Mouse (Mus musculus) liver, adult 2 months (tissue): ENCODE data around the gene Mrpl58. TPM values are rescaled to one million over a fixed set of nuclear protein-coding genes. Genes with fewer than 3 reads are reported as not detected.

Source experiments
- DNase-seq: peaks from one replicate; pipeline ENCODE4 v3.0.0-alpha.2; 2011; ENCODE audit warnings: low read depth, low spot score; ENCODE audit errors: extremely low read depth
- H3K27ac ChIP-seq: fragments of 200-500 bp; replicated peaks from 2 replicates; pipeline ENCODE4 v1.5.1; 2012; ENCODE audit warnings: low read depth, mild to moderate bottlenecking, control low read depth, inconsistent platforms, low read length; ENCODE audit not compliant: insufficient read depth
- H3K27me3 ChIP-seq: fragments of 200-500 bp; 2 replicates; pipeline ENCODE4 v1.6.1; 2012; ENCODE audit warnings: mild to moderate bottlenecking, moderate library complexity, low read length, inconsistent platforms; ENCODE audit not compliant: control insufficient read depth, insufficient read depth
- H3K36me3 ChIP-seq: fragments of 200-500 bp; 2 replicates; pipeline ENCODE4 v1.6.1; 2012; ENCODE audit warnings: low read length, inconsistent platforms; ENCODE audit not compliant: control insufficient read depth, insufficient read depth
- H3K4me1 ChIP-seq: fragments of 200-500 bp; 2 replicates; pipeline ENCODE4 v1.6.1; 2011; ENCODE audit warnings: low read length; ENCODE audit not compliant: control insufficient read depth, insufficient read depth
- H3K4me3 ChIP-seq: fragments of 200-500 bp; 2 replicates; pipeline ENCODE4 v1.5.1; 2011; ENCODE audit warnings: low read depth, mild to moderate bottlenecking, control low read depth, low read length, moderate library complexity; ENCODE audit not compliant: insufficient read depth
- H3K79me2 ChIP-seq: fragments of 200-500 bp; 2 replicates; pipeline ENCODE4 v1.6.1; 2012; ENCODE audit warnings: inconsistent platforms, mild to moderate bottlenecking, low read length, moderate library complexity; ENCODE audit not compliant: control insufficient read depth, insufficient read depth
- H3K9ac ChIP-seq: fragments of 200-500 bp; 2 replicates; pipeline ENCODE4 v1.6.1; 2012; ENCODE audit warnings: low read depth, mild to moderate bottlenecking, control low read depth, inconsistent platforms, low read length
- CTCF ChIP-seq: fragments of 200-500 bp; IDR thresholded peaks from 2 replicates; pipeline ENCODE4 v1.5.1; 2011; ENCODE audit warnings: low read depth, low read length, control low read depth
- POLR2A ChIP-seq: fragments of 200-500 bp; IDR thresholded peaks from 2 replicates; pipeline ENCODE4 v1.6.1; 2011; ENCODE audit warnings: low read length, control low read depth; ENCODE audit not compliant: insufficient read depth; ENCODE audit errors: extremely low read depth
- WGBS: fragments of 180-500 bp; shearing (Covaris S2); methylation state at CpG from one replicate; pipeline ENCODE4 v1.1.7; 2018; 5-methylcytosine and 5-hydroxymethylcytosine counted together
- polyA plus RNA-seq: library from polyadenylated mRNA; depleted of rRNA; stranded (reverse); fragments of >200 nt; gene quantifications from 2 replicates; pipeline ENCODE4 v1.2.3, GENCODE M21; 2012
- total RNA-seq: library from RNA; depleted of rRNA; stranded (reverse); fragments of >200 nt; gene quantifications from 2 replicates; pipeline ENCODE4 v1.2.3, GENCODE M21; 2014

The Mrpl58 gene
- total and polyA plus RNA-seq, 2 experiments, result 67.2 to 70.0 TPM

GRCm38 (mm10) chr11:115439906-115440595, 36.5 kb downstream of the Mrpl58 start, which contains the start of gene Trim80:
Gene Trim80 (plus strand): TSS chr11:115440545.
- Histone ChIP-seq H3K4me3 (no peak within 1 kb of the TSS), H3K4me1 (peaks cover 23% of the 10 kb centered on the region), H3K27me3 (no peaks in the 10 kb centered on the region), H3K9ac (no peak within 1 kb of the TSS), H3K36me3 (no peaks in the 10 kb centered on the region), H3K27ac (no peak within 1 kb of the TSS), H3K79me2 (no peaks in the 10 kb centered on the region)
- no peak for DNase-seq
- TF ChIP-seq CTCF (peak; percentile 22; the same call in 1 of the 2 replicates), POLR2A (no peak)
- 97% methylated on average over 9 of the region's 9 CpGs for WGBS

GRCm38 (mm10) chr11:115441417-115441816, 37.9 kb downstream of the Mrpl58 start:
- H3K36me3 ChIP-seq, result no peaks in the 10 kb centered on the region
- no peak overlapping the region for H3K4me3 ChIP-seq
- no peak for DNase-seq
- H3K79me2 ChIP-seq, result no peaks in the 10 kb centered on the region
- H3K27me3 ChIP-seq, result no peaks in the 10 kb centered on the region
- WGBS, result 93% methylated on average over 15 of the region's 15 CpGs
- no peak overlapping the region for H3K9ac ChIP-seq
- peaks cover 13% of the 10 kb centered on the region for H3K4me1 ChIP-seq
- TF ChIP-seq CTCF (no peak), POLR2A (no peak)
- H3K27ac ChIP-seq, result no peak overlapping the region

GRCm38 (mm10) chr11:115446906-115447305, 43.4 kb downstream of the Mrpl58 start:
- WGBS, result 4% methylated on average over 3 of the region's 3 CpGs

GRCm38 (mm10) chr11:115447321-115447885, 43.9 kb downstream of the Mrpl58 start:
- peak overlapping the region; percentile 62 for H3K4me3 ChIP-seq
- peak overlapping the region; percentile 84 for H3K27ac ChIP-seq
- whole genome bisulfite sequencing, result 14% methylated on average over 11 of the region's 11 CpGs
- DNase-seq, result peak; percentile 94
- TF ChIP-seq POLR2A, result no peak
- TF ChIP-seq CTCF, result no peak
- peaks cover 30% of the 10 kb centered on the region for H3K4me1 ChIP-seq
- H3K27me3 ChIP-seq, result no peaks in the 10 kb centered on the region
- no peaks in the 10 kb centered on the region for H3K79me2 ChIP-seq
- no peaks in the 10 kb centered on the region for H3K36me3 ChIP-seq
- H3K9ac ChIP-seq, result peak overlapping the region; percentile 78

More at GRCm38 (mm10) chr11:115446906-115447305, 43.4 kb downstream of the Mrpl58 start:
- H3K27me3 ChIP-seq, result no peaks in the 10 kb centered on the region
- peak; percentile 74 for DNase-seq
- peak overlapping the region; percentile 2; the same call in 1 of the 2 replicates for H3K4me3 ChIP-seq
- H3K27ac ChIP-seq, result peak overlapping the region; percentile 28
- peak overlapping the region; percentile 15; the same call in 1 of the 2 replicates for H3K9ac ChIP-seq
- peaks cover 30% of the 10 kb centered on the region for H3K4me1 ChIP-seq
- no peaks in the 10 kb centered on the region for H3K36me3 ChIP-seq
- TF ChIP-seq POLR2A (no peak), CTCF (no peak)
- no peaks in the 10 kb centered on the region for H3K79me2 ChIP-seq

- Histone ChIP-seq H3K27ac (peak overlapping the region; percentile 84), H3K79me2 (no peaks in the 10 kb centered on the region), H3K4me1 (peaks cover 30% of the 10 kb centered on the region), H3K36me3 (no peaks in the 10 kb centered on the region), H3K4me3 (peak overlapping the region; percentile 62), H3K27me3 (no peaks in the 10 kb centered on the region), H3K9ac (peak overlapping the region; percentile 78)
- TF ChIP-seq CTCF (no peak), POLR2A (no peak)
- whole genome bisulfite sequencing, result 23% methylated on average over 16 of the region's 16 CpGs
- peak; percentile 89 for DNase-seq
These were observed 44.5 kb downstream of the Mrpl58 start for GRCm38 (mm10) chr11:115448075-115448474.
